Mouse (Mus musculus): ENCODE data around the gene Adra2a. TPM values are rescaled to one million over a fixed set of nuclear protein-coding genes. Genes with fewer than 3 reads are reported as not detected.

The Adra2a gene
- polyA plus RNA-seq, 1 experiment from 2014 or later, result 2.1 TPM

DNA sequence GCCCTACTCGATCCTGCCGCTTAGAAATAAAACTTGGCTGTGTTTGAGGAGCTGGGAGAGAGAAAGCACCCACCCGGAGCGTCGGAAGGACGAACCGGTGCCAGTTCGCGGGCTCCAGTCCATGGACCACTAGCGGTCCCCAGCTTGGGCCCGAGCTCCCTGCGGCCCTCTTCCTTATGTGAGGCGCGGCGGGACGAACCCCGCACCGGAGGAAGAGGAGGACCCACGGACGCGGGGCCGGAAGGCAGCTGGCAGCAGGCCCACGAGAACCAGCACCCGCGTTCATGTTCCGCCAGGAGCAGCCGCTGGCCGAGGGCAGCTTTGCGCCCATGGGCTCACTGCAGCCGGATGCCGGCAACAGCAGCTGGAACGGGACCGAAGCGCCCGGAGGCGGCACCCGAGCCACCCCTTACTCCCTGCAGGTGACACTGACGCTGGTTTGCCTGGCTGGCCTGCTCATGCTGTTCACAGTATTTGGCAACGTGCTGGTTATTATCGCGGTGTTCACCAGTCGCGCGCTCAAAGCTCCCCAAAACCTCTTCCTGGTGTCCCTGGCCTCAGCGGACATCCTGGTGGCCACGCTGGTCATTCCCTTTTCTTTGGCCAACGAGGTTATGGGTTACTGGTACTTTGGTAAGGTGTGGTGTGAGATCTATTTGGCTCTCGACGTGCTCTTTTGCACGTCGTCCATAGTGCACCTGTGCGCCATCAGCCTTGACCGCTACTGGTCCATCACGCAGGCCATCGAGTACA, 2.2 kb downstream of the Adra2a start:
- Histone ChIP-seq H3K4me2 (replicated peaks) (peak overlapping the region; percentile 99), H3K27me3 (peaks cover 69% of the 10 kb centered on the region), H3K9me3 (replicated peaks) (no peaks in the 10 kb centered on the region), H3K9ac (peak overlapping the region; percentile 21), H3K36me3 (no peaks in the 10 kb centered on the region), H3K27ac (replicated peaks) (no peak overlapping the region; the same call in 1 of the 2 replicates), H3K4me3 (replicated peaks) (peak overlapping the region; percentile 57), H3K4me1 (peaks cover 41% of the 10 kb centered on the region)
- 2% methylated on average over 55 of the region's 55 CpGs for WGBS
- ATAC-seq (ENCODE audit: insufficient number of reproducible peaks, low FRiP score, low TSS enrichment, low read depth), result no peak

DNA sequence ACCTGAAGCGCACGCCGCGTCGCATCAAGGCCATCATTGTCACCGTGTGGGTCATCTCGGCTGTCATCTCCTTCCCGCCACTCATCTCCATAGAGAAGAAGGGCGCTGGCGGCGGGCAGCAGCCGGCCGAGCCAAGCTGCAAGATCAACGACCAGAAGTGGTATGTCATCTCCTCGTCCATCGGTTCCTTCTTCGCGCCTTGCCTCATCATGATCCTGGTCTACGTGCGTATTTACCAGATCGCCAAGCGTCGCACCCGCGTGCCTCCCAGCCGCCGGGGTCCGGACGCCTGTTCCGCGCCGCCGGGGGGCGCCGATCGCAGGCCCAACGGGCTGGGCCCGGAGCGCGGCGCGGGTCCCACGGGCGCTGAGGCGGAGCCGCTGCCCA, 2.7 kb downstream of the Adra2a start:
- H3K9ac ChIP-seq, result no peak overlapping the region; the same call in 1 of the 2 replicates
- H3K9me3 ChIP-seq (replicated peaks), result no peaks in the 10 kb centered on the region
- H3K36me3 ChIP-seq, result no peaks in the 10 kb centered on the region
- peak overlapping the region; percentile 57 for H3K4me3 ChIP-seq (replicated peaks)
- under 1% methylated on average over 46 of the region's 46 CpGs for WGBS
- peaks cover 75% of the 10 kb centered on the region for H3K27me3 ChIP-seq
- peak overlapping the region; percentile 99 for H3K4me2 ChIP-seq (replicated peaks)
- ATAC-seq (ENCODE audit: insufficient number of reproducible peaks, low FRiP score, low TSS enrichment, low read depth), result no peak
- H3K27ac ChIP-seq (replicated peaks), result no peak overlapping the region
- H3K4me1 ChIP-seq, result peaks cover 41% of the 10 kb centered on the region

GRCm38 (mm10) chr19:54047386-54048050, 3.6 kb downstream of the Adra2a start:
- H3K36me3 ChIP-seq, result no peaks in the 10 kb centered on the region
- H3K4me2 ChIP-seq (replicated peaks), result peak overlapping the region; percentile 99
- WGBS, result 3% methylated on average over 27 of the region's 27 CpGs
- no peak overlapping the region for H3K9ac ChIP-seq
- H3K9me3 ChIP-seq (replicated peaks), result no peaks in the 10 kb centered on the region
- no peak overlapping the region for H3K27ac ChIP-seq (replicated peaks)
- peaks cover 41% of the 10 kb centered on the region for H3K4me1 ChIP-seq
- peak overlapping the region; percentile 57 for H3K4me3 ChIP-seq (replicated peaks)
- no peak for ATAC-seq (ENCODE audit: insufficient number of reproducible peaks, low FRiP score, low TSS enrichment, low read depth)
- H3K27me3 ChIP-seq, result peaks cover 81% of the 10 kb centered on the region

GRCm38 (mm10) chr19:54048161-54048885, 4.4 kb downstream of the Adra2a start:
- ATAC-seq (ENCODE audit: insufficient number of reproducible peaks, low FRiP score, low TSS enrichment, low read depth), result no peak
- Histone ChIP-seq H3K9me3 (replicated peaks) (no peaks in the 10 kb centered on the region), H3K9ac (no peak overlapping the region), H3K27me3 (peaks cover 82% of the 10 kb centered on the region), H3K4me2 (replicated peaks) (peak overlapping the region; percentile 99), H3K4me1 (peaks cover 41% of the 10 kb centered on the region), H3K4me3 (replicated peaks) (peak overlapping the region; percentile 57), H3K27ac (replicated peaks) (no peak overlapping the region), H3K36me3 (no peaks in the 10 kb centered on the region)
- WGBS, result 8% methylated on average over 13 of the region's 13 CpGs

- Histone ChIP-seq H3K9me3 (replicated peaks) (no peaks in the 10 kb centered on the region), H3K9ac (no peak overlapping the region), H3K27me3 (peaks cover 56% of the 10 kb centered on the region), H3K27ac (replicated peaks) (no peak overlapping the region), H3K4me1 (peaks cover 18% of the 10 kb centered on the region), H3K36me3 (no peaks in the 10 kb centered on the region), H3K4me3 (replicated peaks) (no peak overlapping the region), H3K4me2 (replicated peaks) (no peak overlapping the region)
- WGBS, result 63% methylated on average over 4 of the region's 4 CpGs
- ATAC-seq (ENCODE audit: insufficient number of reproducible peaks, low FRiP score, low TSS enrichment, low read depth), result no peak
Observed at GRCm38 (mm10) chr19:54051651-54052050, 7.7 kb downstream of the Adra2a start.

- no peaks in the 10 kb centered on the region for H3K4me1 ChIP-seq
- no peak overlapping the region for H3K27ac ChIP-seq (replicated peaks)
- H3K9me3 ChIP-seq (replicated peaks), result no peaks in the 10 kb centered on the region
- H3K9ac ChIP-seq, result no peak overlapping the region
- H3K27me3 ChIP-seq, result peaks cover 19% of the 10 kb centered on the region
- WGBS, result 64% methylated on average over 5 of the region's 5 CpGs
- no peak overlapping the region for H3K4me2 ChIP-seq (replicated peaks)
- no peak for ATAC-seq (ENCODE audit: insufficient number of reproducible peaks, low FRiP score, low TSS enrichment, low read depth)
- no peaks in the 10 kb centered on the region for H3K36me3 ChIP-seq
- no peak overlapping the region for H3K4me3 ChIP-seq (replicated peaks)
Observed at GRCm38 (mm10) chr19:54055845-54056244, 11.9 kb downstream of the Adra2a start.

- H3K4me2 ChIP-seq (replicated peaks), result no peak overlapping the region
- no peak overlapping the region for H3K9ac ChIP-seq
- H3K4me1 ChIP-seq, result peaks cover 3% of the 10 kb centered on the region; the same call in 1 of the 2 replicates
- 83% methylated on average over 7 of the region's 7 CpGs for WGBS
- no peak overlapping the region for H3K27ac ChIP-seq (replicated peaks)
- no peak for ATAC-seq (ENCODE audit: insufficient number of reproducible peaks, low FRiP score, low TSS enrichment, low read depth)
- H3K27me3 ChIP-seq, result no peaks in the 10 kb centered on the region
- H3K36me3 ChIP-seq, result no peaks in the 10 kb centered on the region
- no peaks in the 10 kb centered on the region for H3K9me3 ChIP-seq (replicated peaks)
- no peak overlapping the region for H3K4me3 ChIP-seq (replicated peaks)
Observed at GRCm38 (mm10) chr19:54068447-54068846, 24.5 kb downstream of the Adra2a start.

DNA sequence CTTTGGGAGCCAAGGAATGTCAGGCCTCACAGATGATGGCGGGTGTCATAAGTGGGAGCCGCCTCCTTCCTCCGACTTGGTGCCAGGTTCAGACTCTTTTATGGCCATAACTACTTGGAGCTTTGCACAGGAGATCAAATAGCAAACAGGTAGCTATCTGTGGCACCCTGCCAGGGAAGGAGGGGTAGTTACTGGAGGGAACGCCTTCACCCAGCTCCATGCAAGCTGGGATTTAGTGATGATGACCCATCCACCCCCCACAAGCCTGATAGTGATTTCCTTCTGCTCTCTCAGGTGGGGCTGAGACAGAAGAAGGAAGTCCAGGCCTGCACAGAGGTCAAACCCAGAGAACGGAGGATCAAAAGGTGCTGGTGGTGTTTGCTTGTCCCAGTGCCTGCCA, 26.6 kb downstream of the Adra2a start:
- 73% methylated on average over 5 of the region's 5 CpGs for WGBS
- H3K27ac ChIP-seq (replicated peaks), result no peak overlapping the region
- H3K9me3 ChIP-seq (replicated peaks), result no peaks in the 10 kb centered on the region
- H3K9ac ChIP-seq, result no peak overlapping the region
- H3K4me1 ChIP-seq, result peaks cover 3% of the 10 kb centered on the region; the same call in 1 of the 2 replicates
- no peak overlapping the region for H3K4me2 ChIP-seq (replicated peaks)
- H3K27me3 ChIP-seq, result no peaks in the 10 kb centered on the region
- no peak overlapping the region for H3K4me3 ChIP-seq (replicated peaks)
- H3K36me3 ChIP-seq, result no peaks in the 10 kb centered on the region
- ATAC-seq (ENCODE audit: insufficient number of reproducible peaks, low FRiP score, low TSS enrichment, low read depth), result no peak

- no peak for ATAC-seq (ENCODE audit: insufficient number of reproducible peaks, low FRiP score, low TSS enrichment, low read depth)
- 74% methylated on average over 5 of the region's 5 CpGs for WGBS
- H3K27me3 ChIP-seq, result no peaks in the 10 kb centered on the region
Observed at GRCm38 (mm10) chr19:54072233-54072800, 28.4 kb downstream of the Adra2a start.

DNA sequence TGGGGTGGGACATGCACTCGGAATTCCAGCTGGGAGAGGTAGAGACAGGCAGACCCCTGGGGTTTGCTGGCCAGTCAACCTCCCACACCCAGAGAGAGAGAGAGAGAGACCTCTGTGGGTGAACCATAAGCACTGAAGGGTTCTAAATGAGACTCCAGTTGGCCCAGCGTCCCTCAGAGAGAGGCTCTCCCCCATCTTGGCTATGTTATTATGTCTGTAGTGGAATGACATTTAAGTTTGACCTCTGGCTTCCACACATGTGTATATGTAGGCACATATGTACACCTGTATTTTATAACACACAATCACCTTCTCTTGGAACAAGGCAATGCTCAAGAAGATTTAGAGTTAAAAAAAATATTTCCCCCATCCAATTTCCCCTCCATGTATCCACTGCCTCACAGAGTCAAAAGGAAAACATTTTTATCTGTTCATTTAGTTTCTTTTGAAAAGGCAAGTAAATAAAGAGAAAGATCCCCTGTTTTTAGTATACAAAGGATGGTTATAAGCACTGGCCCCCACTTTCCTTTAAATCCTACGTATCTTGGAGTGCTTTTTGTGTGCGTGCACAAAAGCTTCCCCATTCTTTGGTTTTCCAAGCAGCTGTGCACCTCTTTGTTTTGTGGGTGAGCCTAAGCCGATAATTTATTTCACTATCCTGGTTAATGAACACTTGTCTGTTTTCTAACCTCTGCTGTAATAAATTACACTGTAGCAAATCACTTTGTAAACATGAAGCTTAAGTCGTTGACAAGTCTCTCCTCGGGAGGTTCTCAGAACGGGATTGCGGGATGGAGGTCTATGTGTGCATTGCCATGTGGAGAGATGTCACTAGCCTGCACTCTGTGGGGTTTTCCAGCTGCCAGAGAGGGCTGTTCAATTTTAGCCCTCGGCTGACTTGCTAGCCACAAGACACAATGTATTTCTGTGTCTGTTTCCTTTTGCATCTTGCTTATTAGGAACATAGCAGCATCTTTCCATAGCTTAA, 32.7 kb downstream of the Adra2a start:
- H3K9ac ChIP-seq, result no peak overlapping the region
- H3K27me3 ChIP-seq, result no peaks in the 10 kb centered on the region
- ATAC-seq (ENCODE audit: insufficient number of reproducible peaks, low FRiP score, low TSS enrichment, low read depth), result no peak
- no peak overlapping the region for H3K4me2 ChIP-seq (replicated peaks)
- no peak overlapping the region for H3K4me3 ChIP-seq (replicated peaks)
- peaks cover 3% of the 10 kb centered on the region; the same call in 1 of the 2 replicates for H3K4me1 ChIP-seq
- H3K36me3 ChIP-seq, result no peaks in the 10 kb centered on the region
- no peak overlapping the region for H3K27ac ChIP-seq (replicated peaks)
- 41% methylated on average over 10 of the region's 10 CpGs for WGBS
- H3K9me3 ChIP-seq (replicated peaks), result no peaks in the 10 kb centered on the region

More at GRCm38 (mm10) chr19:54072233-54072800, 28.4 kb downstream of the Adra2a start:
- H3K9ac ChIP-seq, result no peak overlapping the region
- H3K4me1 ChIP-seq, result peaks cover 3% of the 10 kb centered on the region; the same call in 1 of the 2 replicates
- no peaks in the 10 kb centered on the region for H3K9me3 ChIP-seq (replicated peaks)
- H3K4me2 ChIP-seq (replicated peaks), result no peak overlapping the region
- H3K36me3 ChIP-seq, result no peaks in the 10 kb centered on the region
- no peak overlapping the region for H3K27ac ChIP-seq (replicated peaks)
- H3K4me3 ChIP-seq (replicated peaks), result no peak overlapping the region

Data from embryonic facial prominence, embryonic 15.5 days (tissue).